Mouse (Mus musculus) spleen, adult 12 weeks (tissue): ENCODE measurements around the gene LTO1.

ENCODE experiments used
- DNase-seq: peaks from one replicate; pipeline ENCODE4 v3.0.0; 2022; ENCODE audit warnings: low spot score

The LTO1 gene

DNA sequence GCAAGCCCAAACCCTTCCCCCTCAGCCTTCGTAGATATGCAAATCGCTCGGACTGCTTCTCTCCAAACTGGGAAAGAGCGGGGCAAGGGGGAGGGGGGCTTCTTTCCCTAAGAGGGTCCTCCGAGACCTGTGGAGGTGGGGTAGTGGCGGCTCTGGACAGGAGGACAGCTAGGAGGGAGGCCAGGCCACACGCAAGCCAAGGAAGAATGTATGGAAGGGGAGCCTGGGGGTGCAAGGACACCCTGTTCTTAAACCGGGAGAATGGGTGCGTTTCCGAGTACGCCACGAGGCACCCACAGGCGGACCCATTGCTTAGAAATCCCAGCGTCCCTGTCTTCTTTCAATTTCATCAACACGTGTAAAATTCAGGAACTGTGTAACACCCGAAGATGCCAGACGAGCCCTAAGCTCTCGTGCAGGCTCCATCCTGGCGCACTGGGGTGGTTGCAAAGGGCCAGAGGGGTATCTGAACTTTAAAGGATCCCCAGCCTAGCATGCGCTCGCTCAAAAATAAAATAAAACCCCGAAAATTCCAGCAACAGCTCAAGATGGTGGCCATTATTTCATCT lies 25.2 kb downstream of the LTO1 start:
- no peak for DNase-seq

DNA sequence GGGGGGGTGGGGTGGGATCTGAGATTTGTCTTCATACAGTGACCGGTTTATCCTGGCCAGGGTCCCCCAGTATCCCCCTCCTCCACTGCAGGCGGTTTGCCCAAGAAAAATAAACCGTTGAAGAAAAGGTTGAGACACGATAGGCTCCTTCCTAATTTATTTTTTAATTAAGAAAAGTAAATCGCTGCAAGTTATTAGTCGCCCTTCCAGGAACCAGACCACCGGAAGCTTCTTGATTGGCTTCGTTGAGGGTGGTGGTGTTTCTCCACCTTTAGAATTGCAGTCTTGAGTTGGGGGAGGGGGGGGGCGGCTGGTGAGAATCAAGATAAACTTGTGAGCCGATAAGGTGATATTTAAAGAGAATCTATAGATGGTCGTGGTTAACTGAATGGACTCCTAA lies 25.7 kb downstream of the LTO1 start:
- DNase-seq, result no peak

DNA sequence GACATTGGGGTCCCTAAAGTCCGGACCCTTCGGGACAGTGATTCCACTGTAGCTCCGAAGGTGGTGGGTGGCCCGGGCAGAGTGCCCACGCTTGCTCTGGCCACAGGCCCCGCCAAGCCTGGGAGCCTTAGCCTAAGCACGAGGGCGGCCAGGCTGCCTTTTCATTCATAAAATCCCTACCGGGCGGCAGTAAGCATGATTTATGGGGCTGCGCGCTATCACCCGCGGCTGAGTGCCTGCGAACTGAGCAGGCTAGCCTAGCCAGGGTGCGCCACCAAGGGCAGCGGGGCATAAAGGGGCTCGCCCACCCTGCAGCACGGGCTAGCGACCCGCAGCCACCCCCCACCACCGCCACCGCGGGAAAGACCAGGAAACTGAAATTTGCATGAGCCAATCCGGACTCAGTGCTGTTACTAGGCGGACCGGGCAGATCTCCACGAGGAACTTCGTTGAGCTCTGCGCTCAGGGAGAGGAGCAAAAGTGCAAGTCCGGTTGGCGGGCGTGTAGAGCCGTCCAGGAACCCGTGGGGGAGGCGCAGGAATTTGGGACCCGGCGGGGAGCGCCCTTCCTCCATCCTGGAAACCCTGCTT lies 26.4 kb downstream of the LTO1 start:
- no peak for DNase-seq

DNA sequence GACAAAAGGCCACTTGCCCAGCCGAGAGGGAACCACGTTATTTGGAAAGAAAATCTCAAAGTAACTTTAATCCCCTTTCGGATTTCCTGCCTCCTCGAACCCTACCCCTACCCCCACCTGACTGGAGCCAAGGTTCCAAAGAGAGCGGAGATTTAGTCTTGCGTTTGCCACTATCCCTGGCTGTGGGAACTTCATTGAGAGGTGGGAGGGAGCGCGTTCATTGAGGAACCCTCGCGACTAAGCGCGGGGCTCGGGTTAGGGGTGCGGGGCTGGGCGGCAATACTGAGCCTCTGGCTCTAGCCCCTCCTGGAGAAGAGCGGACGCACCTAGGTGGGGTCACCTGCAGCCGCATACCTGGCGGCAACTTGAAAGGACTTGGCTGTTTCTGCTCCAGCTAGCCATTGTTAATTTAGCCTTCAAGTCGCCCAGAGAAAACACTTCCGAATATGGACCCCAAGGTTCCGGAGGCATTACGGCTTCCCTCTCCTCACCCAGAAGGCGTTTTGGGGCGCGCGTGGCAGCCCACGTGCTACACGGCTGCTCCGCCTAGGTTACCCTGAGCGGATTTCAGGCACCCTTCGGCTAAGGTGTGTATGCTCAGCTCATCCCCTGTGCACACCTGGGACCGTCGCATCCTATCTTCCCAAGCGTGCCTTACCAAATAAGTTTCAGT lies 27.3 kb downstream of the LTO1 start:
- no peak for DNase-seq

DNA sequence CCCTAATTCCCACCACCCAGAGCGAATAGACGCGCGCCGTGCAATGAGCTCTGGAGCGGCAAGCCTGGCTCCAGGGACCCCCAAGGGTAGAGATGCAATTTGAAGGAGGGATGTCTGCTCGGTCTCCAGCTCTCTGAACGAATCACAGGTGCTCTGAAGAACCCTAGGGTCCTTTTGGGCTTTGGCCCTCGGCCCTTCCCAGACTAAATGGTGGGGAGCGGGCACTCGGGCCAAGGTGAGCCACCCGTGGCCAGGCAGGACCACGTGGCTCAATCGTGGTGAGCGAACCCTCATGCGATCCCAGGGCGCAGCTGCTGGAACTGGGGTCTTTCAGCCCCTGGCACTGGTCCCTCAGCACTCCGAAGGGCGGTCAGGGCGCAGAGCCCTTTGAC lies 27.8 kb downstream of the LTO1 start:
- DNase-seq, result no peak

DNA sequence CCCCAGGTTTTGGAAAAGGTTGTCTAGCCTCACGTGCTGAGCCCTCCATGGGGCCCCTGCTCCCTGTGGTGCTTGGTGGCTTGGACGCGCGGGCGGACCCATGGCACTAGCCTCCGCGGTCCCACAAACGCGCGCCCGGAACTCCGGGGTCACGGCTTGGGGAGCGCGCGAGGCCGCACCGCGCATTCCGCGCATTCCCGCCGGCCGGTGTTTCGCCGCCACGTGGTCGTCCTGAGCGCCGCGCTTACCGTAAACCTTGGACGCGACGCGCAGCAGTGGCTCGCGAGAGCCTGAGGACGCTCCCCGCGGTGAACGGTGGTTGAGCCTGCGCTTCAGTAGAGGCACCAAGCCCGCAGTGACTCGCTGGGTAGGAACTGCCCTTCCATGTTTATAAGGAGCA lies 28.4 kb downstream of the LTO1 start:
- no peak for DNase-seq

DNA sequence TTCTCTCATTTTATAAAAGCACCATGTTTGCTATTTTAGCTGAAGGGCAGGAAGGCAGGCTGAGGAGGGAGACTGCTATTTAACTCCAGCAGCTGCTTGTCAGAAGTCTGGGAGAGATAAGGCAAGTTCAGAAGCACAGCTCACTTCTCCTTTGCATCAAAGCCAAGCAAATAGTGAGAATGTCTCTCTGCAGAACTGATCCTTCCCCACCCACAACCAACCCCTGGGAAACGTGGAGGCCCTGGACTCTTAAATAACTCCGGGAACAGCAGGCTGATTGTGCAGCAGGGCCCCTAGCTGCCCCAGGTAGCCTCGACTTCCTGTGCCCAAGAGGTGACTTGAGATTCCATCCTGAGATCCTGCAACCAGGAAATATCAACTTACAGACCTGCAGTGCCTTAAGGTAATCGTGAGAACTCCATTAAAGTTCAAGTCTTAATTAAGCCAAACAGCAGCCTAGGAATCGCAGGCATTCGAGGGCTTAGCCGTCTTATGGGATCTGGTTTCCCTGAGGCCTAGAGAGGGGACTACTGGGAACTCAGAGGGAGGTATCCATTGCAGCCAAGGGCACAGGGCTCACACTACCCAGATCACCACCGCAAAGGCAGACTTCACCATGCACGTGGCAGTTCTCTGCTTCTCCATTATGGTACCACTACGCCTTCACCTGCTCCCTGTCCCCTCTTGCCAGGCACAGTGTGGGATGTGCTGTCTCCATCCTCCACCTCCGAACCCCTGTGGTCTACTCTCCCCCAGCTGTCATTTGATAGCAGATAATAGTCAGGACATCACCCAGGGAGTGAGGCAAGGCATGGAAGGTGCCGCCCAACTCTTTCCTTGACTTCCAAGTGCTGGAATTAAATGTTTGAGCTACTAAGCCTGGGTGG lies 43.9 kb downstream of the LTO1 start:
- DNase-seq, result no peak

DNA sequence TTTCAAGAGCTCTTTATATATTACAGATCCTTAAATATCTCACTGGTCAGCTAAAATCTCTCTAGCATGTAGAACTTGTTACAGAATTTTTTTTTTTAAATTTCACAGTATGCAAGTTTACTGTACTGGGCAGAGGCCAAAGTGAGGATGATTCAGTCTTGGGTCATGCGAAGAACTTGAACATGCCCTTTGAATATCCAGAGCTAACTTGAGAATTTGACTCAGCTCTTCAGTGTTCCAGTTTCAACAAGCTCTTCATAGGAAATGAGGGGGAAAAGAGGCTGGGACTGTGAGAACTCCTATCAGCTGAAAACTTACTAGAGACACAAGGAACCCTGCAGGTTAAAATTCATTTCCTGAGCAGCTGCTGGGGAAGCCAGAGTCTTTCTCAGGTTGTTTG lies 49.0 kb downstream of the LTO1 start:
- DNase-seq, result no peak

DNA sequence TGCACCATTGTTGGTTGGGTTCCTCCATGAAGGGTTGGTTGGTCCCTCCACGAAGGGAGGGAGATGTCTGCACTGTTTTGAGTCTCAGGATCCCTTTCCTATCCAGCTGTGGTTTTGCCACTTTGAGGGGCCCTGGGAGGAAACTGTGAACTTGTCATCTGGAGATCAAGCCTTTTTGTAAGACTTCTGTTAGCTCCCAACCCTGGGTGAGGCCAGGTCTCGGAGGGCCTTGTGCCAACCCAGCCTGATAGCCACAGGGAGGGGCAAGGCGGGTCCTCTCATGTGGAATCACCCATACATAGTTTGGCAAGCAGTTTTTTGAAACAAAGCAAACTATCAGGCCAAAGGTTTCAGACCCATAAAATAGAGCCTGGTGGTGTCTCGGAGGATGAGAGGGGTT lies 49.4 kb downstream of the LTO1 start:
- DNase-seq, result no peak

DNA sequence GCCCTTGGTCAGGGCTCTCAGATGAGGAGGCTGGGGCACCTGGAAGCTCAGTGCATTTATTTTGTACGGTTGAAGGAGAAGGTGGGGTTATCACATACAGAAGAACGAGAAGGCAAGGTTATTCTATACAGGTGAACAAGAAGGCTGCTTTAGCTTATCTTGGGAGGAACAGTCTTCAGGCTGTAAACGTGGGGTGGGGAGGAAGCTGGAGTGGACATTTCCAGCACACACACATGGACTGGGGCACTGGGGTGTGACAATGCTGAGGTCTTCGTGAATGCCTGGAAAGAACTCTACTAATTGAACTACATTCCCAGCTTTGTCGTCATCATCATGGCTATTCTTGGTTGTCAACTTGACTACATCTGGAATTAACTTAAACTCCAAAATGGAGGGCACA lies 51.0 kb downstream of the LTO1 start:
- no peak for DNase-seq

DNA sequence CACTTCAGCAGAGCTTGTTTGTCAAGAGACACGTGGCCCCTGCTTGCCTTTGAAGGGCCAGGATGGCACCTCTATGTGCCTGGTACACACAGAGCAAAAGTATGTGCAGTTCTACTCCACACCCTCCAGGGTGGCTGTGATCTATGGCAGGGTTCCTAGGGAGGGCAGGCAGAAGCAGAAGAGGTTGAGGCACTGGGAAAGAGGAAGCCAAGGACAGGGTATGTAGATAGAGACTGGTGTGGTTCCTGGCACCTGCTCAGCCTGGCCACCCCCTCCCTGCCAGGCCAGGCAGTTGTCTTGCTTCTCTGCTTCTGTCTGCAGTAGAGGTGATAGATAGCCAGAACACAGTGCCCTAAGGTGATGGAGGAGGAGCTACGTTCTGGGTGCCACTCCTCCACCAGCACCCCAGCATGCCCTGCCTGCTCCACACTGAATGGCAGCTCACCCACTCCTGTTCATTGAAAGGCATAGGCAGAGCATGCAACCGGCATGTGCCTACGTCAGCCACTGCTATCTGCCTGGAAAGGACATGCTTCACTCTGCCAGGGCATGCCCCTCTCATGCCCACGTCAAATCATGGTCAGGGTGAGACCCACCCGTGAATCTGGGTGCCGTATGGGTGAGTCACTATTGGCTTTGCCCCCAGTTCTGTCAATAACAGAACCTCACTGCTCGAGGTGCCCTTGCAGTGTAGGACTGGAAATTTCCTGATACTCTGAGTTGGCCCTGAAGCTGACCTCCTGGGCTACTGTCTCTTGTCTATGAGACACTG lies 56.3 kb downstream of the LTO1 start:
- DNase-seq, result no peak

DNA sequence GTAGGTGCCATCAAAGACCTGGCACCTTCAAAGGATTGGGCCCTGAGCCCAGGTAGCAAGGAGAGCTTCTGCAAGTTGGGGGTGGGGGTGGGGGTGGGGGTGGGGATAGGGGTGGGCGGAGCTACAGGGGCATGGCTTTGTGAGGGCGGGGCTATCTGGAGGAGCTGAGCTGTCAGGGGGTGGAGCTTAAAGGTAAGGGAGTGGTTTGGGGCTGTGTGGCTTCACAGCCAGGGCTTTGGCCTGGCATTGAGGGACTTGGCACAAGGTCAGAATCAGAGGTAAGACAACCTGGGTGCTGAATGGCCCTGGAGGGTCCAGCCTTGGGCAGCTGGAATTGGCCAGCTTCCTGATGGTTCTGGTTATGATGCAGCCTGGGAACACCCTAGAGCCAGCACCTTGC lies 56.9 kb downstream of the LTO1 start:
- no peak for DNase-seq

DNA sequence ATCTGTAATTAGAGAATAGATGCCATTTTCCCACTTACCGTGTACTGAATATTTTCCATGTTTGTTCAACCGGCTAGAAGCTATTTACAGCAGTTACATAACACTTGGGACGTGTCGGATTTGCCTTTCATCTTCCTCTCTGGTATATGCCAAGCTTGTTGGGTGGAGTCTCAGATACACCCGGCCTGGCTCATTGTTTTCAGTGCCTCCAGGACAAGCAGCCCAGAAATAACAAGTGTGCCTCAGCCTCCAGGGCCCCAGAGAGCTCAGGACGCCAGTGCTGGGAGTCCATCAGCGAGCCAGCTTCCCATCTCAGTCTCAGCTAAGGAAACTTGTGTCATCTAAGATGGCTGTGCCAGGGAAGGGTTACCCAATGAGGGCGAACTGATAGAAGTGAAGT lies 58.6 kb downstream of the LTO1 start:
- DNase-seq, result no peak

DNA sequence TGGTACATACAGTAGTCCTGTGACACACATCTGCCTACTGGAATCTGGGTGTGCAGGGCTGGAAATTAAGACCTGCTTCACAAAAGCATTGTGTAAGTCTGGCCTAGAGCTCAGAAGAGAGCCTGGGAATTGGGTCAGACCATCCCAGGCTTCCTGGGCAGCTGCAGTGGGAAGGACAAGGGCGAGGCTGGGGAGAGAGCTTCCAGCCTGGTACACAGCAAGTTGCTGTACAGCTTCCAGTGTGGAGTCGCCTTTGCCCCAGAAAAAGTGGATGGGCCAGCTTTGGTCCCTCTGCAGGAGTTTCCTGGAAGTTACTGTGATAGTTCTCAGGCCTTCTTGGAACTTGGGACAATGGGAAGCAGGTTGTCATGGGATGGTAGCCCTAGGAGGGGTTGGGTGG lies 62.2 kb downstream of the LTO1 start:
- DNase-seq, result no peak

DNA sequence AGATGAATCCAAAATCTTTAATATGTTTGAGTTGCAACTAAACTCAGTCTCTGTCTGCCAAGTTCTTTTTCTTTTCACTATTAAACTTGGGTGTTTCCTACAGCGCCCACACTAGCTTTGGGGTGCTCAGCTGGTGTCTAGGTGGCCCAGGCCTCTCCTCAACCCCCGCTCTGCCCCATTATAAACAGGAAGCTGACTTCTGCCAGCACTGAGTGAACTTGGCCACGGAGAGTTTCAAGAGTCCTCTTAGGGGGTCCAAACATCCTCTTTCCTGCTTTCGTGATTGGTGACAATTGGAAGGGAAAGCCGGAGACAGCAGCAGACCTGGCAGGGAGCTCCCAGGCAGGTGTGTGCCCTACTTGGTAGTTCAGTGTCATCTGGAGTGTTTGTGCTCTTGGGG lies 64.9 kb downstream of the LTO1 start:
- DNase-seq, result no peak
